Comparison of ENCODE assay signal across 20 mouse cellular contexts in genomic region chr2:125473228-125473627, GRCm38 (mm10). TPM values are rescaled to one million over a fixed set of nuclear protein-coding genes. Genes with fewer than 3 reads are reported as not detected.
DNase-seq lines count a peak whose midpoint lies in the region; ATAC-seq lines count a peak whose summit lies in the region.
"Had no signal": no experiment of that assay in that cellular context is flagged by ENCODE, and none has a peak within 500 bp of the region (broad histone marks: within the 10 kb centered on the region; RNA-seq: fewer than 3 reads in every experiment).

No protein-coding gene starts in this region.

- H3K27me3 ChIP-seq in heart, embryonic 13.5 days (replicated peaks): no peaks in the 10 kb centered on the region
- no peaks in the 10 kb centered on the region for H3K27me3 ChIP-seq in lung, embryonic 15.5 days
- H3K27me3 ChIP-seq: embryonic facial prominence, embryonic 15.5 days; midbrain, embryonic 15.5 days had no signal

- no peak overlapping the region for H3K4me3 ChIP-seq in heart, embryonic 13.5 days
- H3K4me3 ChIP-seq in lung, embryonic 15.5 days: no peak overlapping the region
- H3K4me3 ChIP-seq: embryonic facial prominence, embryonic 15.5 days; limb, embryonic 10.5 days; midbrain, embryonic 15.5 days had no signal

- ATAC-seq in heart, embryonic 13.5 days (ENCODE audit: extremely low read depth, insufficient number of reproducible peaks, low FRiP score, low TSS enrichment): peak; percentile 21; the same call in 1 of the 2 replicates
- peak; percentile 68; the same call in 1 of the 2 replicates for ATAC-seq in lung, embryonic 15.5 days (ENCODE audit: borderline replicate concordance, extremely low read depth, low FRiP score, low TSS enrichment)
- ATAC-seq: inflammation-experienced regulatory T-cells, adult 6 months; midbrain, embryonic 15.5 days had no signal

- peak overlapping the region; percentile 28; the same call in 1 of the 2 replicates for H3K4me2 ChIP-seq in heart, embryonic 13.5 days
- H3K4me2 ChIP-seq in lung, embryonic 15.5 days: no peak overlapping the region
- H3K4me2 ChIP-seq: embryonic facial prominence, embryonic 15.5 days; liver, embryonic 11.5 days; midbrain, embryonic 15.5 days had no signal

- no peak overlapping the region for H3K9ac ChIP-seq in heart, embryonic 13.5 days
- no peak overlapping the region for H3K9ac ChIP-seq in lung, embryonic 15.5 days
- H3K9ac ChIP-seq: embryonic facial prominence, embryonic 15.5 days; midbrain, embryonic 15.5 days had no signal

- DNase-seq in adrenal gland, adult 2 months: peak; percentile 17
- DNase-seq in adrenal gland, postnatal 10 days: no peak
- DNase-seq in heart, adult 9 months (ENCODE audit: low spot score in 2 of 2): no peak
- peak; percentile 74 for DNase-seq in 3T3-L1 (ENCODE audit: low read depth, low spot score)
- DNase-seq in adipocyte (ENCODE audit: low spot score): no peak
- DNase-seq in cerebellum, adult 11-12 months: no peak
- DNase-seq: cerebellum, postnatal 14 days; embryo, embryonic 11 days; gastrocnemius, postnatal 25 days; kidney, adult 9 months; thymus, postnatal 4 days had no signal

- peak overlapping the region; percentile 92 for H3K27ac ChIP-seq in heart, embryonic 13.5 days (replicated peaks)
- peak overlapping the region; percentile 39; the same call in 1 of the 2 replicates for H3K27ac ChIP-seq in lung, embryonic 15.5 days
- H3K27ac ChIP-seq: embryonic facial prominence, embryonic 15.5 days; limb, embryonic 10.5 days; midbrain, embryonic 15.5 days had no signal

- peaks cover 40% of the 10 kb centered on the region for H3K36me3 ChIP-seq in heart, embryonic 13.5 days
- peaks cover 8% of the 10 kb centered on the region; the same call in 1 of the 2 replicates for H3K36me3 ChIP-seq in lung, embryonic 15.5 days
- H3K36me3 ChIP-seq: midbrain, embryonic 15.5 days had no signal

- H3K4me1 ChIP-seq in heart, embryonic 13.5 days: peaks cover 82% of the 10 kb centered on the region
- peaks cover 30% of the 10 kb centered on the region for H3K4me1 ChIP-seq in lung, embryonic 15.5 days
- H3K4me1 ChIP-seq: midbrain, embryonic 15.5 days had no signal

- no peaks in the 10 kb centered on the region for H3K9me3 ChIP-seq in heart, embryonic 13.5 days
- H3K9me3 ChIP-seq in lung, embryonic 15.5 days: no peaks in the 10 kb centered on the region
- H3K9me3 ChIP-seq: embryonic facial prominence, embryonic 15.5 days; limb, embryonic 10.5 days; midbrain, embryonic 15.5 days had no signal

- WGBS in heart, embryonic 13.5 days: 12% methylated on average over 2 of the region's 2 CpGs
- 21% methylated on average over 2 of the region's 2 CpGs for WGBS in lung, embryonic 15.5 days

RNA-seq across cellular contexts. Expression of gene Gm9913, which starts 31.7 kb away (rescaled TPM):
- total RNA-seq in adrenal gland, adult 2 months (2021): not detected
- polyA plus RNA-seq in adrenal gland, adult 2 months (2012; rRNA removed): 0.33 TPM in 1 of 2 replicates, not detected in the other
- under 1 TPM in 1 of 2 experiments, not detected in 1; 0.36 TPM for total RNA-seq in adrenal gland, postnatal 10 days (2021)
- polyA plus RNA-seq in heart, embryonic 13.5 days (2015; fragmentation: Nextera tagmentation; extraction: Ambion mirVana): 0.17 and 0.32 TPM in 2 replicates
- 0.44 and 0.50 TPM in 2 replicates for polyA plus RNA-seq in lung, embryonic 15.5 days (2015; fragmentation: Nextera tagmentation; extraction: Ambion mirVana)
- total RNA-seq: MEL; neutrophil, adult 5-6 weeks had no signal
- polyA plus RNA-seq: inflammation-experienced regulatory T-cells, adult 6 months had no signal

RNA-seq across cellular contexts. Expression of gene Fbn1, which starts 34.6 kb away (rescaled TPM):
- 10 to 100 TPM; 18.5 to 26.0 TPM for total RNA-seq in adrenal gland, adult 2 months (2021)
- polyA plus RNA-seq in adrenal gland, adult 2 months (2012; rRNA removed): 3.4 and 5.0 TPM in 2 replicates
- 100 to 1,000 TPM; 121 to 127 TPM for total RNA-seq in adrenal gland, postnatal 10 days (2021)
- polyA plus RNA-seq in heart, embryonic 13.5 days (2015; fragmentation: Nextera tagmentation; extraction: Ambion mirVana): 16.8 and 19.3 TPM in 2 replicates
- polyA plus RNA-seq in lung, embryonic 15.5 days (2015; fragmentation: Nextera tagmentation; extraction: Ambion mirVana): 30.4 and 32.5 TPM in 2 replicates
- total RNA-seq: MEL had no signal
- polyA plus RNA-seq: inflammation-experienced regulatory T-cells, adult 6 months had no signal

Comparison
In these comparisons a context has a peak if more than half of its experiments do, and no peak if none do; other contexts are left out.
1. DNase-seq: peak in adrenal gland, adult 2 months (single experiment) and 3T3-L1 (single experiment); none in adrenal gland, postnatal 10 days (single experiment), heart, adult 9 months (0 of 2), adipocyte (single experiment) and cerebellum, adult 11-12 months (single experiment).